Mouse (Mus musculus) liver, embryonic 14.5 days (tissue): Measurements from ENCODE around the gene Jund. TPM values are rescaled to one million over a fixed set of nuclear protein-coding genes. Genes with fewer than 3 reads are reported as not detected.

Source experiments
- ATAC-seq: fragments of 200-750 bp; cut with Nextera tagmentation; 2 replicates; pipeline ENCODE4 v1.8.0; 2017; ENCODE audit warnings: moderate number of reproducible peaks, mild to moderate bottlenecking, moderate library complexity; ENCODE audit not compliant: insufficient read depth
- DNase-seq, 3 experiments: peaks; one replicate each; pipeline ENCODE4 v3.0.0-alpha.2; 2012 to 2013; ENCODE audit warnings: low read depth in 3 of 3, low spot score in 3 of 3
- H3K27ac ChIP-seq: fragments of 300-500 bp; sonication (generic); 2 replicates; pipeline ENCODE4 v1.5.1; 2014; ENCODE audit warnings: moderate library complexity, mild to moderate bottlenecking, control low read depth, inconsistent platforms
- H3K27me3 ChIP-seq: fragments of 300-500 bp; sonication (generic); 2 replicates; pipeline ENCODE4 v1.6.1; 2014; ENCODE audit warnings: mild to moderate bottlenecking, low read length, moderate library complexity; ENCODE audit not compliant: control insufficient read depth, insufficient read depth
- H3K36me3 ChIP-seq: fragments of 300-500 bp; sonication (generic); replicated peaks from 2 replicates; pipeline ENCODE4 v1.6.1; 2014; ENCODE audit warnings: low read depth; ENCODE audit not compliant: control insufficient read depth, insufficient read depth
- H3K4me1 ChIP-seq, 2 experiments: fragments of 200-500 bp in 1 of 2; fragments of 300-500 bp in 1 of 2; sonication (generic) in 1 of 2; replicated peaks; 2 replicates each; pipeline ENCODE4 v1.6.1; 2012 to 2014; ENCODE audit warnings: antibody characterized with exemption in 1 of 2, inconsistent platforms in 1 of 2, low read length in 1 of 2; ENCODE audit not compliant: control insufficient read depth in 2 of 2, insufficient read depth in 2 of 2
- H3K4me2 ChIP-seq: fragments of 300-500 bp; sonication (generic); 2 replicates; pipeline ENCODE4 v1.6.1; 2014; ENCODE audit warnings: low read depth, mild to moderate bottlenecking, control low read depth, moderate library complexity
- H3K4me3 ChIP-seq, 2 experiments: fragments of 200-500 bp in 1 of 2; fragments of 300-500 bp in 1 of 2; sonication (generic) in 1 of 2; 2 replicates each; pipeline ENCODE4 v1.5.1; 2012 to 2014; ENCODE audit warnings: low read depth in 2 of 2, low read length in 2 of 2, mild to moderate bottlenecking in 2 of 2, control low read depth in 1 of 2, inconsistent platforms in 1 of 2, moderate library complexity in 1 of 2; ENCODE audit not compliant: insufficient read depth in 1 of 2
- H3K9ac ChIP-seq: fragments of 300-500 bp; sonication (generic); replicated peaks from 2 replicates; pipeline ENCODE4 v1.6.1; 2014; ENCODE audit warnings: mild to moderate bottlenecking, control low read depth, moderate library complexity
- H3K9me3 ChIP-seq: fragments of 300-500 bp; sonication (generic); 2 replicates; pipeline ENCODE4 v1.6.1; 2016; ENCODE audit warnings: low read length, mixed read lengths; ENCODE audit not compliant: control insufficient read depth
- CTCF ChIP-seq: IDR thresholded peaks from 2 replicates; pipeline ENCODE4 v1.5.1; 2016; ENCODE audit warnings: antibody characterized with exemption, low read depth, control low read depth
- EP300 ChIP-seq: IDR thresholded peaks from 2 replicates; pipeline ENCODE4 v1.6.1; 2016; ENCODE audit warnings: antibody characterized with exemption, low read depth
- WGBS: fragments of 180-500 bp; shearing (Covaris S2); extraction: QIAGEN DNeasy Blood & Tissue Kit; methylation state at CpG from one replicate; pipeline ENCODE4 v1.1.7; 2014; ENCODE audit not compliant: insufficient replicate concordance; 5-methylcytosine and 5-hydroxymethylcytosine counted together
- polyA plus RNA-seq, 2 experiments: library from polyadenylated mRNA; depleted of rRNA in 1 of 2; stranded (reverse) in 1 of 2; unstranded in 1 of 2; fragments of >200 nt; fragmentation: Nextera tagmentation in 1 of 2; extraction: Ambion mirVana in 1 of 2; gene quantifications; 2 replicates each; pipeline versions ENCODE4 v1.2.1 to v1.2.3; 2012 to 2014

The Jund gene
- polyA plus RNA-seq, 2 experiments, result 20.3 to 29.4 TPM

- DNase-seq (no peak), ATAC-seq (no peak)
- Histone ChIP-seq H3K9me3 (no peaks in the 10 kb centered on the region), H3K4me2 (no peak overlapping the region), H3K27me3 (no peaks in the 10 kb centered on the region), H3K4me1 (no peaks in the 10 kb centered on the region), H3K9ac (no peak overlapping the region), H3K4me3 (no peak overlapping the region), H3K36me3 (no peaks in the 10 kb centered on the region), H3K27ac (no peak overlapping the region)
- WGBS, result 75% methylated on average over 9 of the region's 9 CpGs
- no peak for TF ChIP-seq CTCF
These were observed 11.0 kb downstream of the Jund start for GRCm38 (mm10) chr8:70709794-70710193.

GRCm38 (mm10) chr8:70710296-70710695, 11.5 kb downstream of the Jund start:
- WGBS, result 88% methylated on average over 1 of the region's 1 CpGs
- Histone ChIP-seq H3K9ac (no peak overlapping the region), H3K9me3 (no peaks in the 10 kb centered on the region), H3K4me2 (no peak overlapping the region), H3K27me3 (no peaks in the 10 kb centered on the region), H3K4me3 (no peak overlapping the region), H3K4me1 (no peaks in the 10 kb centered on the region), H3K36me3 (no peaks in the 10 kb centered on the region), H3K27ac (no peak overlapping the region)
- TF ChIP-seq EP300 (no peak), CTCF (no peak)
- ATAC-seq (no peak), DNase-seq (no peak)

- 61% methylated on average over 11 of the region's 11 CpGs for WGBS
- no peaks in the 10 kb centered on the region for H3K27me3 ChIP-seq
- ATAC-seq (no peak), DNase-seq (no peak)
- no peaks in the 10 kb centered on the region for H3K4me1 ChIP-seq
- H3K36me3 ChIP-seq, result no peaks in the 10 kb centered on the region
- no peaks in the 10 kb centered on the region for H3K9me3 ChIP-seq
- H3K4me2 ChIP-seq, result no peak overlapping the region
- H3K27ac ChIP-seq, result no peak overlapping the region
- no peak overlapping the region for H3K4me3 ChIP-seq
- TF ChIP-seq CTCF (no peak), EP300 (no peak)
- H3K9ac ChIP-seq, result no peak overlapping the region
These were observed 12.3 kb downstream of the Jund start for GRCm38 (mm10) chr8:70711041-70711440.

GRCm38 (mm10) chr8:70713991-70714390, 15.2 kb downstream of the Jund start:
- Histone ChIP-seq H3K9ac (no peak overlapping the region), H3K36me3 (no peaks in the 10 kb centered on the region), H3K4me1 (no peaks in the 10 kb centered on the region), H3K4me3 (no peak overlapping the region), H3K27ac (no peak overlapping the region), H3K4me2 (no peak overlapping the region), H3K27me3 (no peaks in the 10 kb centered on the region; the same call in 1 of the 2 replicates), H3K9me3 (no peaks in the 10 kb centered on the region)
- WGBS, result 71% methylated on average over 7 of the region's 7 CpGs
- DNase-seq, result no peak
- no peak for ATAC-seq
- TF ChIP-seq EP300, result no peak
- TF ChIP-seq CTCF, result no peak

GRCm38 (mm10) chr8:70715086-70715485, 16.3 kb downstream of the Jund start:
- H3K27me3 ChIP-seq, result no peaks in the 10 kb centered on the region; the same call in 1 of the 2 replicates
- no peak overlapping the region for H3K9ac ChIP-seq
- H3K9me3 ChIP-seq, result no peaks in the 10 kb centered on the region
- no peaks in the 10 kb centered on the region for H3K36me3 ChIP-seq
- DNase-seq (no peak), ATAC-seq (no peak)
- H3K4me1 ChIP-seq, result no peaks in the 10 kb centered on the region
- WGBS, result 41% methylated on average over 2 of the region's 2 CpGs
- H3K4me2 ChIP-seq, result no peak overlapping the region
- no peak for TF ChIP-seq CTCF
- TF ChIP-seq EP300, result no peak
- no peak overlapping the region for H3K27ac ChIP-seq
- H3K4me3 ChIP-seq, result no peak overlapping the region
